Mouse (Mus musculus) lung, embryonic 15.5 days (tissue): ENCODE measurements around the gene Spns3. TPM values are rescaled to one million over a fixed set of nuclear protein-coding genes. Genes with fewer than 3 reads are reported as not detected.

ENCODE experiments used
- ATAC-seq: fragments of 200-750 bp; cut with Nextera tagmentation; 2 replicates; pipeline ENCODE4 v1.8.0; 2017; ENCODE audit warnings: moderate number of reproducible peaks, borderline replicate concordance; ENCODE audit not compliant: low FRiP score, low TSS enrichment; ENCODE audit errors: extremely low read depth
- H3K27ac ChIP-seq: fragments of 300-500 bp; sonication (generic); 2 replicates; pipeline ENCODE4 v1.5.1; 2015; ENCODE audit warnings: moderate library complexity, mild to moderate bottlenecking, inconsistent platforms
- H3K27me3 ChIP-seq: fragments of 300-500 bp; sonication (generic); 2 replicates; pipeline ENCODE4 v1.6.1; 2015; ENCODE audit warnings: inconsistent platforms
- H3K36me3 ChIP-seq: fragments of 300-500 bp; sonication (generic); 2 replicates; pipeline ENCODE4 v1.6.1; 2015; ENCODE audit warnings: inconsistent platforms
- H3K4me1 ChIP-seq: fragments of 300-500 bp; sonication (generic); 2 replicates; pipeline ENCODE4 v1.6.1; 2015; ENCODE audit warnings: inconsistent platforms
- H3K4me2 ChIP-seq: fragments of 300-500 bp; sonication (generic); 2 replicates; pipeline ENCODE4 v1.6.1; 2015; ENCODE audit warnings: inconsistent platforms, mild to moderate bottlenecking, moderate library complexity
- H3K4me3 ChIP-seq: fragments of 300-500 bp; sonication (generic); 2 replicates; pipeline ENCODE4 v1.5.1; 2015; ENCODE audit warnings: mild to moderate bottlenecking, inconsistent platforms
- H3K9ac ChIP-seq: fragments of 300-500 bp; sonication (generic); 2 replicates; pipeline ENCODE4 v1.6.1; 2015; ENCODE audit warnings: inconsistent platforms
- H3K9me3 ChIP-seq: fragments of 300-500 bp; sonication (generic); 2 replicates; pipeline ENCODE4 v1.6.1; 2016; ENCODE audit warnings: inconsistent platforms
- WGBS: fragments of 180-500 bp; shearing (Covaris S2); methylation state at CpG from one replicate; pipeline ENCODE4 v1.1.7; 2015; 5-methylcytosine and 5-hydroxymethylcytosine counted together
- polyA plus RNA-seq: library from polyadenylated mRNA; unstranded; fragments of >200 nt; fragmentation: Nextera tagmentation; extraction: Ambion mirVana; gene quantifications from 2 replicates; pipeline ENCODE4 v1.2.1, GENCODE M21; 2015

Gene Spns3
- 0.18 and 0.22 TPM in 2 replicates for polyA plus RNA-seq

GRCm38 (mm10) chr11:72550134-72550988 is at the start of gene Spns3:
Gene Spns3 (minus strand): TSS chr11:72550506.
- WGBS: 34% methylated on average over 8 of the region's 8 CpGs
- ATAC-seq: no peak
- Histone ChIP-seq H3K4me1 (no peaks in the 10 kb centered on the region), H3K27me3 (no peaks in the 10 kb centered on the region), H3K27ac (no peak within 1 kb of the TSS), H3K36me3 (no peaks in the 10 kb centered on the region), H3K4me3 (no peak within 1 kb of the TSS), H3K9ac (no peak within 1 kb of the TSS), H3K9me3 (no peaks in the 10 kb centered on the region), H3K4me2 (no peak within 1 kb of the TSS)

DNA sequence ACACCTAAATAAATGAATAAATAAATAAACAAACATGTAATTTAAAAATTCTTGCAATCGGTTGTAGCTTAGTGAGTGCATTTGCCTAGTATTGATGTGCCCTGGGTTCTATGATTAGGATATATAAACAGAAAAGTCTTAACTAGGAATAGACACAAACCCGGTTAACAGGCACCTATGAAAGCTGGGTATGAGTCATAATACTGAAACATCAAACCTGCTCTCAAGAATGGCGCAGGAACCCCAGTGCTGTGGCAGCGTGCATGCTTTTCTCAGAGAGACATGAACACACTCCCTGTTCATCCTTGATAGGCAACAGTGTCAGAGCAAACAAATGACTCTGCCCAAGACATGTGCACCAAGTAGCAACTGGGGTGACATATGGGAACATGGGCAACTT is 47.5 kb upstream of the Spns3 start:
- H3K9me3 ChIP-seq: no peaks in the 10 kb centered on the region
- H3K27me3 ChIP-seq: no peaks in the 10 kb centered on the region
- H3K27ac ChIP-seq: no peak overlapping the region
- 88% methylated on average over 4 of the region's 4 CpGs for WGBS
- no peak overlapping the region for H3K9ac ChIP-seq
- no peak for ATAC-seq
- no peaks in the 10 kb centered on the region for H3K36me3 ChIP-seq
- no peak overlapping the region for H3K4me2 ChIP-seq
- no peak overlapping the region for H3K4me3 ChIP-seq
- no peaks in the 10 kb centered on the region for H3K4me1 ChIP-seq

DNA sequence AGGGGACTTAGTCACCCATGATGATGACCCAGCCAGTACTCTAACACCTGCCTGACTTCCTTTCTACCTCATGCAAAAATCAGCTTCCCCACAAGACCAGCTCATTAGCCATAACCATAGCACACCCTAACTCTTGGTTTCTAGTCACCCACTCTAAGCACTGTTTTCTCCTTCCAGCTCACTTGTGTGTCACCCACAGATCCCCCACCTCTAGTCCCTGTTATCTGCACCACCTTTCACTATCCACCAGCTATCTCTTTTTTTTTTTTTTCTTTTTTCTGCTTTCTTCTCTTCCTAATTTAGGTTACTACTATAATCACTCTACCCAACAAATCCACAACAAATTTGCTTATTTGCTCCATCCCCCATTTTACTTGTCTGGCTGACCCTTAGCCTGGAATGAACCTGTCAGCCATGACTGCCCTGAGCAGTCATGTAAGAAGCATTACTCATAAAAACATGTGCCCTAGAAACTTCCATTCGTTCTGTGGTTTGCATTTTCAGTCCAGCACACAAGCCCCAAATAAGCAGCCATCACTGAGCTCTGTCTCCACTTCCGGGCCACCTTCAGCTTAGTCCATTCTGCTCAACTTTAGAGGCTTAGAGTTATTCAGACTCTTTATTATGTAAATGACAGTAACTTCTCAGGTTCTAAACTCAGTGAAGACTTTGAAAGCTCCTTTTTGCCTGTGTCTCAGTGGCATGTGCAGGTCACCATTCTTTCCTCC is 44.9 kb upstream of the Spns3 start:
- no peaks in the 10 kb centered on the region for H3K27me3 ChIP-seq
- no peak overlapping the region for H3K9ac ChIP-seq
- ATAC-seq: no peak
- H3K36me3 ChIP-seq: no peaks in the 10 kb centered on the region
- H3K4me2 ChIP-seq: no peak overlapping the region
- no peaks in the 10 kb centered on the region for H3K9me3 ChIP-seq
- H3K4me3 ChIP-seq: no peak overlapping the region
- H3K27ac ChIP-seq: no peak overlapping the region
- no peaks in the 10 kb centered on the region for H3K4me1 ChIP-seq
- 66% methylated on average over 2 of the region's 2 CpGs for WGBS

- Histone ChIP-seq H3K27ac (peak overlapping the region; percentile 53), H3K4me3 (no peak overlapping the region), H3K36me3 (no peaks in the 10 kb centered on the region), H3K27me3 (no peaks in the 10 kb centered on the region), H3K4me2 (no peak overlapping the region), H3K9ac (no peak overlapping the region), H3K4me1 (no peaks in the 10 kb centered on the region), H3K9me3 (no peaks in the 10 kb centered on the region)
- ATAC-seq: no peak
- WGBS: 31% methylated on average over 7 of the region's 7 CpGs
Measured at GRCm38 (mm10) chr11:72587537-72588233, 37.4 kb upstream of the Spns3 start.

GRCm38 (mm10) chr11:72586570-72586969 is 36.3 kb upstream of the Spns3 start:
- no peak overlapping the region for H3K9ac ChIP-seq
- no peaks in the 10 kb centered on the region for H3K27me3 ChIP-seq
- no peak for ATAC-seq
- H3K36me3 ChIP-seq: no peaks in the 10 kb centered on the region
- no peak overlapping the region for H3K27ac ChIP-seq
- H3K4me2 ChIP-seq: no peak overlapping the region
- no peaks in the 10 kb centered on the region for H3K4me1 ChIP-seq
- H3K4me3 ChIP-seq: no peak overlapping the region
- no peaks in the 10 kb centered on the region for H3K9me3 ChIP-seq
- 78% methylated on average over 3 of the region's 3 CpGs for WGBS

DNA sequence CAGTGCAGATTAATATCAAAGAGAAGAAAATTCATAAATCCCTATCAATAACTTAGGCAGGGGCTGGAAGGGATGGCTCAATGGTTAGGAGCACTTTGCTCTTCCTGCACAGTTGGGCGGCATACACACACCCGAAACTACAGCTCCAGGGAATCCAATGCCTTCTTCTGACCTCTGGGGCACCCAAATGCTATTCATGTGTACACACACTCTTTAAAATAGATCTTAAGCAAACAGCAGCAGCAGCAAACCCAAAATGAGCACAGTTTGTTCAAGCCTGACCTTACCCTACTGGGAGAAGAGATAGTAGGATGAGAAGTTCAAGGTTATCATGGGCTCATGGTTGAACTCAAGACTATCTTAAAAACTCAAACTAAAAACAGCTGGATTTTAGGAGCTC is 32.8 kb upstream of the Spns3 start:
- H3K9ac ChIP-seq: no peak overlapping the region
- H3K4me3 ChIP-seq: no peak overlapping the region
- H3K4me2 ChIP-seq: no peak overlapping the region
- no peaks in the 10 kb centered on the region for H3K36me3 ChIP-seq
- ATAC-seq: no peak
- no peaks in the 10 kb centered on the region for H3K27me3 ChIP-seq
- H3K9me3 ChIP-seq: no peaks in the 10 kb centered on the region
- H3K27ac ChIP-seq: no peak overlapping the region
- 66% methylated on average over 2 of the region's 2 CpGs for whole genome bisulfite sequencing
- H3K4me1 ChIP-seq: no peaks in the 10 kb centered on the region

DNA sequence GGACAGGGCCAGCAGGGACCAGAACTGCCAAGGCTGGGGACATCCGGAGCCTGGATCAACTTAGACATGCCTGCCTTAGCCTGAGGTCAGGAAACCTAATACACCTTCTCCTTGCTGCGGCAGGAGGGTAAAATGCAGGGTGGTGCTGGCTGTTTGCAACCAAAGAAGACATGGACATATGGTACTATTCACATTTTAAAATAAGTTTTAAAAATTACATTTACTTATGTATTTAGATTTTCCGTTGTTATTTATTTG is 32.1 kb upstream of the Spns3 start:
- ATAC-seq: no peak
- H3K4me3 ChIP-seq: no peak overlapping the region

GRCm38 (mm10) chr11:72581609-72582447 is 31.5 kb upstream of the Spns3 start:
- no peak overlapping the region for H3K4me3 ChIP-seq
- H3K9me3 ChIP-seq: no peaks in the 10 kb centered on the region
- H3K36me3 ChIP-seq: no peaks in the 10 kb centered on the region
- H3K4me2 ChIP-seq: no peak overlapping the region
- ATAC-seq: no peak
- H3K27me3 ChIP-seq: no peaks in the 10 kb centered on the region
- WGBS: 59% methylated on average over 8 of the region's 8 CpGs
- H3K27ac ChIP-seq: no peak overlapping the region
- no peak overlapping the region for H3K9ac ChIP-seq
- peaks cover 1% of the 10 kb centered on the region; the same call in 1 of the 2 replicates for H3K4me1 ChIP-seq

More for the DNA sequence above, 32.1 kb upstream of the Spns3 start:
- no peaks in the 10 kb centered on the region for H3K9me3 ChIP-seq
- no peaks in the 10 kb centered on the region for H3K4me1 ChIP-seq
- no peak overlapping the region for H3K9ac ChIP-seq
- no peak overlapping the region for H3K4me2 ChIP-seq
- H3K27me3 ChIP-seq: no peaks in the 10 kb centered on the region
- no peaks in the 10 kb centered on the region for H3K36me3 ChIP-seq
- 77% methylated on average over 3 of the region's 3 CpGs for WGBS
- no peak overlapping the region for H3K27ac ChIP-seq

DNA sequence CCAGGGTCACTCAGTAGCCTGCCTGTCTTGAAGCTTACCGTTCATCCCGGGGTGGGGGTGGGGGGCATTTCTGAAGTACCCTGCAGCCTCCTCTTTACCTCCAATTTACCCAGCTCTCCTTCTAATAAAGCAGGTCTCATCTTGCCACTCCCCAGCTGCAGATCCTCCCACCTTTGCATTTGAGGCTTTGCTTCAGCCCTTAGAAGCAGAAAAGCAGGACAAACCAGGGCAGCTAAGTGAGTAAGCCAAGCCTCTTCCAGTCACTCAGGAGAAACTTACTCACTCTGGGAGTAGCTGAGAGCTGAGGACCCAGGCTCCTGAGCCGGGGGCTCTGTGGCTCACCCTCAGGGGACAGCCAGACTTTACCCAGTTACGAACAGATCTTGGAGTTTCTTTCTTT is 28.2 kb upstream of the Spns3 start:
- H3K27me3 ChIP-seq: no peaks in the 10 kb centered on the region
- no peak overlapping the region for H3K4me3 ChIP-seq
- H3K4me1 ChIP-seq: peaks cover 12% of the 10 kb centered on the region
- H3K9ac ChIP-seq: no peak overlapping the region
- ATAC-seq: no peak
- 71% methylated on average over 4 of the region's 4 CpGs for WGBS
- H3K27ac ChIP-seq: no peak overlapping the region
- no peak overlapping the region for H3K4me2 ChIP-seq
- no peaks in the 10 kb centered on the region for H3K9me3 ChIP-seq
- H3K36me3 ChIP-seq: no peaks in the 10 kb centered on the region

DNA sequence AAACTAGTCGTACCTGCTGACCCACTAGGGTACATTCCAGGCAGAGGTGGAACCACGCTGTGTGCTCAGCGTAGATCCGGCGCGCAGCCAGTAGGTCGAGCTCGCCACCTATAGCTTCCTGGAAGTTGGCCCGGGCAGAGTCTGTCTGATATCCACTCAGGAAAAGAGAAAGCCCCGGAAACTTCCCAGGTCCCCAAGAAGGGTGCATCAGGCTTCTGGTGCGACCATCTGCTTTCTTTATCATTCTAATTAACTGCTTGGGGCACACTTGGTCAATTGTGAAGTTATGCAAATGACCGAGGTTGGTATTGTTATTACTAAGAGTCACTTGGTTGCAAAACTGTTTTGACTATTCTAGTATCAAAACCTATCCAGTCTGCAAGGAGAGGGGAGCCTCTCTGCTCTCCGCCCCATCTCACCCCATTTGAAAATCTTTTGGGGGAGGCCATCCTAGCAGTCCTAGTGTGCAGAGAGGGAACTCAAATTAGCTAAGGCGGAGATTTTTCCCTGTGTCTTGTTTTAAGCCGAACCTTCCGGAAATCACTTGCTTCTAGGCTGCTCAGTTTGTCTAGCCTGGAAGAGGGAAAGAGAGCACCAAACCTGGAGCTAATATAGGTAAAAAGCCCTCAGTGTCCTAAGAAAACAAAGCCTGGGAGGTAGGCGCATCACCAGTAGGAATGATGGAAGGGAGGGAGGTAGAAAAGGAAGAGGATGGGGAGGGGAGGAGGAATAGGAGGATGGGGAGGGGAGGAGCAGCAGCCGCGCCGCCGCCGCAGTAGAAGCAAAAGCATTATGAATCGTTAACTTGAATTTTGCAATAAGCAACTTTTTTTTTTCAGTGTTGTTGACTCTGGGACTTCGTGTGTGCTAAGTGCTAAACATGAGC is 26.4 kb upstream of the Spns3 start:
- H3K4me2 ChIP-seq: peak overlapping the region; percentile 61
- no peak overlapping the region for H3K27ac ChIP-seq
- peak overlapping the region; percentile 32 for H3K4me3 ChIP-seq
- H3K27me3 ChIP-seq: no peaks in the 10 kb centered on the region
- H3K36me3 ChIP-seq: no peaks in the 10 kb centered on the region
- H3K4me1 ChIP-seq: peaks cover 12% of the 10 kb centered on the region
- H3K9ac ChIP-seq: 0 out of 2 replicates have a peak overlapping the region, but pooled peaks have one; percentile 23
- no peaks in the 10 kb centered on the region for H3K9me3 ChIP-seq
- WGBS: 3% methylated on average over 24 of the region's 24 CpGs
- ATAC-seq: no peak; the same call in 1 of the 2 replicates

GRCm38 (mm10) chr11:72576111-72576465 is 25.8 kb upstream of the Spns3 start:
- Histone ChIP-seq H3K27me3 (no peaks in the 10 kb centered on the region), H3K27ac (no peak overlapping the region), H3K4me3 (peak overlapping the region; percentile 32), H3K9me3 (no peaks in the 10 kb centered on the region), H3K36me3 (no peaks in the 10 kb centered on the region), H3K4me2 (peak overlapping the region; percentile 61), H3K4me1 (peaks cover 12% of the 10 kb centered on the region), H3K9ac (no peak overlapping the region)
- no peak for ATAC-seq
- WGBS: 28% methylated on average over 7 of the region's 7 CpGs
